In genomic region chr9:23378731-23379170, GRCm38 (mm10) we compare ENCODE assay signal across 8 mouse cellular contexts.
DNase-seq lines count a peak whose midpoint lies in the region; ATAC-seq lines count a peak whose summit lies in the region.

No protein-coding gene starts in this region.

- peak; percentile 1 for DNase-seq in kidney, adult 9 months
- no peak for DNase-seq in kidney, adult 18-20 months
- peak; percentile 66 for DNase-seq in embryo, embryonic 11 days
- peak; percentile 18 to 36 for DNase-seq in frontal cortex, postnatal 10 days (ENCODE audit: low spot score in 2 of 2)
- peak; percentile 19 to 24 for DNase-seq in layer of hippocampus, postnatal 36 days
- DNase-seq in retina, embryonic 14.5 days (ENCODE audit: low spot score): peak; percentile 49
- DNase-seq in thymus, postnatal 25 days: no peak

- no peak for ATAC-seq in erythroid progenitor cell, adult 5-6 weeks (replicated peaks; ENCODE audit: low FRiP score, poor library complexity, severe bottlenecking)

Comparison
In these comparisons a context has a peak if more than half of its experiments do, and no peak if none do; other contexts are left out.
1. DNase-seq: peak in kidney, adult 9 months (single experiment), embryo, embryonic 11 days (single experiment), frontal cortex, postnatal 10 days (2 of 2), layer of hippocampus, postnatal 36 days (2 of 2) and retina, embryonic 14.5 days (single experiment); none in kidney, adult 18-20 months (single experiment) and thymus, postnatal 25 days (single experiment).